Mouse (Mus musculus) megakaryocyte, adult 5-6 weeks (primary cell): ENCODE measurements around the gene Zscan4-ps1. TPM values are rescaled to one million over a fixed set of nuclear protein-coding genes. Genes with fewer than 3 reads are reported as not detected.
"Not testable (repeated sequence)": the region's sequence is repeated elsewhere in the genome, so short reads cannot be mapped to it uniquely, and the experiment has no call there.

Experiments used
- ATAC-seq: 2 replicates; pipeline ENCODE4 v1.8.0; 2016; ENCODE audit warnings: mild to moderate bottlenecking, inconsistent platforms; ENCODE audit not compliant: poor library complexity, severe bottlenecking
- total RNA-seq, 2 experiments: library from RNA; stranded (forward) in 1 of 2; stranded (reverse) in 1 of 2; fragments of 153-499, 151-499 nt in 1 of 2; fragments of 221-1000, 200-1000 nt in 1 of 2; gene quantifications; 2 replicates each; pipeline versions ENCODE4 v1.2.3 to v1.2.4; 2015 to 2017

Gene Zscan4-ps1
- total RNA-seq (2015) (not detected in 2 replicates), total RNA-seq (2017) (not detected in 2 replicates)

GRCm38 (mm10) chr7:11069591-11069990 is at the start of gene Zscan4-ps1:
TSS of gene Zscan4-ps1 (minus strand) at chr7:11069691.
- not testable (repeated sequence) for ATAC-seq

Other genes starting within 250 kb of the Zscan4-ps1 start
- not detected in 2 replicates for gene Zscan4b, start 164.6 kb downstream of the Zscan4-ps1 start, total RNA-seq (2015)
- not detected in 2 replicates for gene Zscan4b, start 164.6 kb downstream of the Zscan4-ps1 start, total RNA-seq (2017)
- gene Zscan4c, start 63.9 kb downstream of the Zscan4-ps1 start, total RNA-seq (2015), result not detected in 2 replicates
- gene Zscan4c, start 63.9 kb downstream of the Zscan4-ps1 start, total RNA-seq (2017), result not detected in 2 replicates
- gene Zscan4d, start 96.5 kb upstream of the Zscan4-ps1 start, total RNA-seq (2015), result not detected in 2 replicates
- not detected in 2 replicates for gene Zscan4d, start 96.5 kb upstream of the Zscan4-ps1 start, total RNA-seq (2017)
- not detected in 2 replicates for gene Zscan4e, start 241.0 kb upstream of the Zscan4-ps1 start, total RNA-seq (2015)
- not detected in 2 replicates for gene Zscan4e, start 241.0 kb upstream of the Zscan4-ps1 start, total RNA-seq (2017)